Mouse (Mus musculus) megakaryocyte, embryonic 14.5 days (primary cell): ENCODE results near the gene Pip4k2c.

Source experiments
- FLI1 ChIP-seq: IDR thresholded peaks from 2 replicates; pipeline ENCODE4 v1.6.1; 2012; ENCODE audit warnings: low read length, inconsistent platforms, mixed read lengths
- GATA1 ChIP-seq: IDR thresholded peaks from 3 replicates; pipeline ENCODE4 v1.6.1; 2012; ENCODE audit warnings: mixed read lengths, low read length, inconsistent platforms, borderline replicate concordance

GRCm38 (mm10) chr10:127164190-127164589, 47.2 kb downstream of the Pip4k2c start:
- TF ChIP-seq GATA1, result no peak
- TF ChIP-seq FLI1, result no peak
